Mouse (Mus musculus) layer of hippocampus, adult 18-20 months (tissue): ENCODE measurements around the gene Tbrg4. TPM values are rescaled to one million over a fixed set of nuclear protein-coding genes. Genes with fewer than 3 reads are reported as not detected.
"Not testable (repeated sequence)": the region's sequence is repeated elsewhere in the genome, so short reads cannot be mapped to it uniquely, and the experiment has no call there.

Experiments
- DNase-seq, 2 experiments: peaks; one replicate each; pipeline ENCODE4 v3.0.0; 2022; ENCODE audit warnings: low spot score in 2 of 2
- long read RNA-seq: library from polyadenylated mRNA; stranded (forward); transcript quantifications from one replicate; pipeline ENCODE4 v2.0.0, GENCODE M21; 2021
- total RNA-seq, 2 experiments: library from RNA; stranded (reverse); gene quantifications; 2 replicates each; pipeline ENCODE4 v1.2.3; 2021

The Tbrg4 gene
- total RNA-seq = 10 to 100 TPM; 42.6 to 46.8 TPM
- long read RNA-seq, transcript Tbrg4-201 (12 exons, 2,290 nt) = major isoform, 9 of 20 reads
- long read RNA-seq, partial matches to known transcripts = 2 of 20 reads
- long read RNA-seq, other reads (novel, unspliced or antisense) = 8 of 20 reads

DNA sequence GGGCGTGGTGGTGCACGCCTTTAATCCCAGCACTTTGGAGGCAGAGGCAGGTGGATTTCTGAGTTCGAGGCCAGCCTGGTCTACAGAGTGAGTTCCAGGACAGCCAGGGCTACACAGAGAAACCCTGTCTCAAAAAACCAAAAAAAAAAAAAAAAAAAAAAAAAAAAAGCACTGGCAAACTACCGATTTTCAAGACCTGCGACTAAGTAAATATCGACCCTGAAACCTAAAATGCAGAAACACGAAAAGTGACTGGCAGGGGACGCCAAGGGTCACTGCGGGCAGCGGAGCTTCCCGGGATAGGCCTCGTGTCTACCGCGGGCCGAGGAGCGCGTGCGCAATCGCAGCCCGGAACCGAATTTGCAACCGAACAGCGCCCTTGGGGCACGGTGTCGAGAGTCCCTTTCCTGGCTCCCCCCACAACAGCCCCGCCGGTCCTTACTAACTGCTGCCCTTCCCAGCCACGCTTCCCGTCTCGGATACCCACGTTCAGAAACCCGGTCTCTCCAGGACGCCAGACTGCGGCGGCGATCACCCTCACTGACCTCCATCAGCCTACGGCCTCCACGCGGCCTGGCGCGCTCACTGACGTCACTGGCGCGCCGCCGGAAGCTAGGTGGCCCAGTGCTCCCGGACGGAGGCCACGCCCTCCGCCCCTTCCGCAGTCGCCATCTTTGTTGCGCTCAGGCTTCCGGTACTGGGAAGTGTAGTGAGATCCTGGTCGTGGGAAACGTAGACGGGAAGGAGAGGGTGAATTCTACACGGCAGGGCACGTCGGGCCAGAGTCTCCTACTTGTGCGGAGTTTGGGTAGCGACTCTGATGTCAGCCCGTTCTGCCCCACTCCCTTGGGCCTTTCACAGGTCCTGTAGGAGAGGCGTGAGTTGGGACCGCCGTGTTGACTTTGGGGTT lies at the start of gene Tbrg4:
TSS of gene Tbrg4 (minus strand) at position 590 of the 910 bp plus-strand sequence.
- peak; percentile 88 to 96 for DNase-seq

DNA sequence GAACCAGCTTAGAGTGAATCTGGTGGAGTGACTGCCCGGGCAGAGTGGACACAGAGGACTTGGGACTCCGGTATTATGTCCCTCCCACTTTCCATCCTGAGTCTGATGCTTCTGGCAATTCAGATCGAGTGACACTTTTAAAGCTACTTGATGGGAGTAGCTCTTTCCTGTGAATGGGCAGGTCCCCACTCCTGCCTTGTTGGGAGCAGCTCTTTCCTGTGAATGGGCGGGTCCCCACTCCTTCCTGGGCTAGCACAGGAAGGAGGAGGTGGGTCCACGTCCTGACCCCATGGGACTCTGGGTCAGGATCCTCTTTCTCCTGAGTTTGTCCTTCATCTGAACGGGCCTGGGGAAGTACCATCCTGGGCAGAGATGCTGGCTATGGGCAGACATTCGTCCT lies 49.5 kb upstream of the Tbrg4 start:
- no peak for DNase-seq

DNA sequence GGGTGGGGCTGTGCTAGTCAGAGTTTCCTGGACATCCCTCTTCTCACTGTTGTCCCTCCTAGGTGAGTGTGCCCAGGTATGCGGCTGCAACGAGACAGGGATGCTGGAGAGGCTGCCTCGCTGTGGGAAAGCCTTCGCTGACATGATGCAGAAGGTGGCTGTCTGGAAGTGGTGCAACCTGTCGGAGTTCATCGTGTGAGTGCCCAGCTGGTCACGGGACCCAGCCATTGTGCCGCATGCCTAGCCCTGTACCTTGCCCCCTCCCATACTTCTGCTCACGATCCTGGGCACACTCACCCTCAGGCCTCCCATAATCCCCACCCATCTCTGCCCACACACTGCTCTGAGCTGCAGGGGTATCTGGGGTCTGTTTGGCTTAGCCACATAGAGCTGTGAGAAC lies 48.8 kb upstream of the Tbrg4 start:
- no peak for DNase-seq

GRCm38 (mm10) chr11:6670826-6671225 lies 45.0 kb upstream of the Tbrg4 start:
- no peak for DNase-seq

GRCm38 (mm10) chr11:6670044-6670443 lies 44.2 kb upstream of the Tbrg4 start:
- no peak for DNase-seq

DNA sequence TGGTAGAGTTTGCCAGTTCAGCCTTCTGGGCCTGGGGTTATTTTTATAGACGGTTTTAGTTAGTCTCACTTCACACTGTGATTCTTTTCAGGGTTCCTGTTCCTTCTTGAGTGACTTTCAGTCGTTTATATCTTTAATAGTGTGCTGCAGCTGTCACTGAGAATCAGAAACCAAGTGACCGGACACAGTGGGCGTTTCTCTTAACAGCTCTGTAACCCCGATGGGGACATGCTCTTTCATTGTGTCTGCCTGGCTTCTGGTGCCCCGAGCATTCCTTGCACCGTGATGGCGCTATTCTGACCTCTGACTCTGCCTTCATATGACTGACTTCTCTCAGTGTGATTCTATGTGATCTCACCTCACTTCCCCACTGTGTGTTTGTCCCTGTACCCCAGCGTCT lies 43.2 kb upstream of the Tbrg4 start:
- DNase-seq = no peak

DNA sequence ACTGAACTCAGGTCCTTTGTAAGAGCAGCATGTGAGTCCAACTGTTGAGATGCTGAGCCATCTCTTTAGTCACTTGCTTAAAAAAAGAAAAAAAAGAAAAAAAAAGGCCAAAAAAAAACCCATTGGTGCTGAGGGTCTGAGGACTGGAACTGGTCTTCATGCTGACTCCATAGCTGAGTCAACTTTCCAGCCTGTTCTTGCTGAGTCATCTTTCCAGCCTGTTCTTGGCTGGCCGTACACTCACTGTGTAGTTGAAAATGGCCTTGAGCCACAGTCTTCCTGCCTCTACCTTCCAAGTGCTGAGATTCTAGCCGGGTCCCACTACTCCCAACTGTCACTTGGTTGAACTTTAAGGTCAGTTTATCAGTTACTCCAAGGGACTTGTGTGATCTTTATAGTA lies 40.8 kb upstream of the Tbrg4 start:
- no peak for DNase-seq

GRCm38 (mm10) chr11:6661206-6661605 lies 35.3 kb upstream of the Tbrg4 start:
- DNase-seq = no peak

DNA sequence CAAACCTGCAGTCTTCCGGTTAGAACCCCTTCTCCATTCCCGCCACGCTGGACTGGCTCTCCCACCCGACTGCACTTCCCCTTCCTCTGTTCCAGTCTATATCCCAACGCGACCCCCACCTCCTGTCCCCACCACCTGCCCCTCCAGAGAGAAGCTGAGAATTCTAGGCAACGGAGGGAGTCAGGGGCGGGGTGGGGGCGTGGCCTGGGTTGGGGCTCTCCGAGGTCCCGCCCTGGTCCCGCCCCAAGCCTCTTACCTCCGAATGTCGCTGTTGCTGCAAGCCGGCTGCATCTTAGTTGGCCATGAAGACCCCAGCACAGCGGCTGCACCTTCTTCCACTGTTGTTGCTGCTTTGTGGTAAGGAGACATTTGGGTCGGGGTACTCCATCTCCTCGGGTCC lies 32.4 kb upstream of the Tbrg4 start, which contains the start of gene Ramp3:
TSS of gene Ramp3 (plus strand) at position 251 of the 400 bp plus-strand sequence.
- no peak for DNase-seq

DNA sequence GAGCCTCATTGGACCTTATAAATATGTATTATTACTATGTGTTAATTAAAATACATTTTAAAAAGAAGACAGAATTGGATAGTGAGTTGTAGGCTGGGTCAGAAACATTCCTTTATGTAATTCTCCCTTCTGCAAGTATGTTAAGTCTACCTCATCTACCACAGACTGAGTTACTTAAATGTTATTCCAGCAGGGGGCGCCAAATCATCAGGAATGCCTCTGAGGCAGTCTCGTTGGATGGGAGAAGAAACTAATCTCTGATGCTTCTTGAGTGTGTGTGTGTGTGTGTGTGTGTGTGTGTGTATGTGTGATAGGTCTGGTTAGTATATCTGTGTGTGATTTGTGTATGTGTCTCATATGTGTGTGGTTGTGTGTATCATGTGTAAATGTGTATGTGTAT lies 29.0 kb upstream of the Tbrg4 start:
- peak; percentile 69 to 93 for DNase-seq

DNA sequence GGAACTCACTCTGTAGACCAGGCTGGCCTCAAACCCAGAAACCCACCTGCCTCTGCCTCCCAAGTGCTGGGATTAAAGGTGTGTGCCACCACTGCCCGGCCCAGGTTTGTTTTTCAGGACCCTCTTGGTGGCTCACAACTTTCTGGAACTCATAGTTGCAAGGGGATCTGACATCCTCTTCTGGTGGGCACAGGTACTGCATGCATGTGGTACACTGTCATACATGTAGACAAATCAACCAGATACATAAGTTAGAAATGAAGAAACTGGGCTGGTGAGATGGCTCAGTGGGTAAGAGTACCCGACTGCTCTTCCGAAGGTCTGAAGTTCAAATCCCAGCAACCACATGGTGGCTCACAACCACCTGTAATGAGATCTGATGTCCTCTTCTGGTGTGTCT lies 27.1 kb upstream of the Tbrg4 start:
- not testable (repeated sequence) for DNase-seq

DNA sequence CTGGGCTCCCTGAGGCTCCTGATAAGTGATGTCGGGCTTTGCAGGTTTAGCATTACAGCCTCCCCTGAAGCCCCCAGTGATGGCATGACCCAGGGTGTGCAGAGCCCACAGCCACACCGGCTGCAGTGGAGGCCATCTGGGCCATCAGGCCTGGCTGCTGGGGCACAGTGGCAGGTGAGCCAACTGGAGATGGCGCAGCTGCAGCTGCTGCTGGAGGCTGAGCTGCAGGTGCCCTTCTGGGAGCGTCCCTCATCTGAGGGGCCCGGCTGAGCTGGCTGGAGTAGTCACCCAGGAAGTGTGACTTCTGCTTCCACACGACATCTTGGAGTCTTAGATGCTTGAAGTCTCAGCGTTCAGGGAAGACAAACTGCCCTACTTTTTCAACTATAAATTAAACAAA lies 24.7 kb upstream of the Tbrg4 start:
- no peak for DNase-seq

GRCm38 (mm10) chr11:6647831-6648724 lies 22.2 kb upstream of the Tbrg4 start:
- no peak for DNase-seq

- no peak for DNase-seq
These were observed 18.7 kb upstream of the Tbrg4 start for GRCm38 (mm10) chr11:6644566-6644965.

DNA sequence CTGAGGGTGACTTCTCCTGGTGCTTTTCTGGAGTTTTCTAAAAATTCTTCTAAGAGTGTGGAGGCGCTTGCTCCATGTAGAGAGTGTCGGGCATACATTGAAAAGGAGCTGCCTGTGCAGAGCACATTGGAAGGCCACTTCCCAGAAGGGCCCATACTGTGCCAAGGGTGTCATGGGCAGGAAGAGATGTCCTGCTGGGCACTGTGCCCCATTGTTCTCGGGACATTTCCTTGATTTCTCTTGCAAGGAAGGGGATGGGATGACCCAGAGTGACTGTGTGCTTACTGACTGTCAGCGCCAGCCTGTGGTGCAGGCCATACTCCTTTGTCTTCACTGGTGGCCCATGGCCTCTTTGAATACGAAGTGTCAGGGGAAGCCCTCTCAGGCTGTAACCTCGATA lies 13.2 kb upstream of the Tbrg4 start:
- no peak for DNase-seq

- DNase-seq = no peak
These were observed 12.7 kb upstream of the Tbrg4 start, which contains the start of gene Wap for GRCm38 (mm10) chr11:6638537-6638936. Gene Wap (minus strand): TSS chr11:6638637.

DNA sequence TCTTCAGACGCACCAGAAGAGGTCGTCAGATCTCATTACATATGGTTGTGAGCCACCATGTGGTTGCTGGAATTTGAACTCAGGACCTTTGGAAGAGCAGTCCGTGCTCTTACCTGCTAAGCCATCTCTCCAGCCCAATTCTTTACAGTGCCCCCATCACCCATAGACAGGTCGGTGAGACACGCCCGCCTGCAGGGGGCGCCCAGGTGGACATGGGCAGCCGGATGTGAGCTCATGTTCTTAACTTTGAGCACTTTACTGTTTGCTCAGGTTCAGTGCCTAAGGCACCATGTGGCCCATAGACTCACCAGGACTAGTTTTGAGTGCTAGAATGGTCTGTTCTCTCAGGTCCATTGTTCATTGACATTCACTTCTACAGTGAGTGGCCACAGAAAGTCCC lies 10.3 kb upstream of the Tbrg4 start:
- no peak for DNase-seq

DNA sequence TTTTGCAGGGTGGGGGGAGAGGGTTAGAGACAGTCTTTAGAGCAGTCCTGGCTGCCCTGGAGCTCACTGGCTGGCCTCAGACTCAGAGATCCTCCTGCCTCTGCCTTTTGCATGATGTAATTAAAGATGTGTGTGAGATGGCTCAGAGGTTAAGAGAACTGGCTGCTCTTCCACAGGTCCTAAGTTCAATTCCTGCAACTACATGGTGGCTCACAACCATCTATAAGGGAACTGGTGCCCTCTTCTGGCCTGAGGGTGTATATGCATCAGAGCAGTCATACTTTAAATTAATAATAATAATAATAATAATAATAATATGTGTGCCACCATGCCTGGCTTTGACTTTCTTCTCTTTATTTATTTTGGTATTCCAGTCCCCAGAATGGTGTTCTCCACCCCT lies 3.8 kb upstream of the Tbrg4 start:
- DNase-seq = peak in 1 of 2 experiments; percentile 28

DNA sequence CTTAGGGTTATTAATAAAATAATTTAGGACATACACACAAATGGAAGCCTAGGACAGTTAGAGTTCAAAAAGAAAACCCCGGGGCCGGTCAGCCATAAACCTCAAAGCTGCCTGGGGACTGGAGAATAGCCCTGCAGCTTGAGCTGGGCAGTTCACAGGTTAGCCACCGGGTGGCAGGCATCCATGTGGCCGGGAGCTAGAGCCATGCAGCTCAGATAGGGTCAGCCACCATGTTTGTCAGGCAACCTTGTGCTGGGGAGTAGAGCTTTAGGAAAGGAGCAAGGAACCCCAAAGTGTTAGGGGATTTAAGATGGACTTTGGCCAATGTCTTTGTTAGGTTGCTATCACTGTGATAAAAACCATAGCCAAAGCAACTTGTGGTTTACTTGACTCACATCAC lies 2.7 kb upstream of the Tbrg4 start:
- DNase-seq = peak in 1 of 2 experiments; percentile 36

GRCm38 (mm10) chr11:6627731-6628130 lies 1.9 kb upstream of the Tbrg4 start:
- DNase-seq = no peak

DNA sequence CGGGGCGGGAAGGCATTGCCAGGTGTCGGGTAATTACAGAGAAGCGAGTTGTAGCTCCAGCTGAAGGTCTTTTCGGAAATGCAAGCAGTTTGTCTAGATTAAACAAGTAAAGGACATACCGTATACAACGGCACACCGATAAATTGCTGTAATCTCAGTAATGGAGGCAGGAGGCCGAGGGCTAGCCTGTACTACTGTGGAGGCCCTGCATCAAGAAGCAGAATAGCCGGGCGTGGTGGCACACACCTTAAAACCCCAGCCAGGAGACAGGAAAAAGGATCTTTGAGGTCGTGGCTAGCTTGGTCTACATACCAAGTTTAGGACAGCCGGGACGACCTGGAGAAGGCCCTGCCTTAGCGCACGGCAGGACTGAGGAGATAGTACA lies 513 bp upstream of the Tbrg4 start:
- DNase-seq = no peak
